Mouse (Mus musculus): Measurements from ENCODE around the gene Gm15293.
"Not testable (repeated sequence)": the region's sequence is repeated elsewhere in the genome, so short reads cannot be mapped to it uniquely, and the experiment has no call there.

The Gm15293 gene

GRCm38 (mm10) chr8:21201261-21201660, at the start of gene Gm15293:
TSS of gene Gm15293 (plus strand) at chr8:21201561.
- DNase-seq (ENCODE audit: low read depth, low spot score), result not testable (repeated sequence)

GRCm38 (mm10) chr8:21161977-21162376, 39.4 kb upstream of the Gm15293 start, which contains the start of gene Defa22:
TSS of gene Defa22 (plus strand) at chr8:21162277.
- not testable (repeated sequence) for DNase-seq (ENCODE audit: low read depth, low spot score)

GRCm38 (mm10) chr8:21191314-21191713, 10.0 kb upstream of the Gm15293 start, which contains the start of gene Defa31:
TSS of gene Defa31 (plus strand) at chr8:21191614.
- not testable (repeated sequence) for DNase-seq (ENCODE audit: low read depth, low spot score)

Measured in brain, adult 2 months (tissue).